Mouse (Mus musculus) left cerebral cortex, adult 8-10 months (tissue): ENCODE data around the gene Mkrn1. TPM values are rescaled to one million over a fixed set of nuclear protein-coding genes. Genes with fewer than 3 reads are reported as not detected.
"Not testable (repeated sequence)": the region's sequence is repeated elsewhere in the genome, so short reads cannot be mapped to it uniquely, and the experiment has no call there.

ENCODE experiments used
- DNase-seq, 2 experiments: peaks; one replicate each; pipeline ENCODE4 v3.0.0; 2022; ENCODE audit warnings: low spot score in 2 of 2
- total RNA-seq, 4 experiments: library from RNA; stranded (reverse); gene quantifications; 2 replicates each; pipeline ENCODE4 v1.2.4; 2022

The Mkrn1 gene
- total RNA-seq, 4 experiments from 2014 or later = 124 to 132 (median 125) TPM

GRCm38 (mm10) chr6:39433174-39433573 is 12.9 kb upstream of the Mkrn1 start:
- no peak for DNase-seq

DNA sequence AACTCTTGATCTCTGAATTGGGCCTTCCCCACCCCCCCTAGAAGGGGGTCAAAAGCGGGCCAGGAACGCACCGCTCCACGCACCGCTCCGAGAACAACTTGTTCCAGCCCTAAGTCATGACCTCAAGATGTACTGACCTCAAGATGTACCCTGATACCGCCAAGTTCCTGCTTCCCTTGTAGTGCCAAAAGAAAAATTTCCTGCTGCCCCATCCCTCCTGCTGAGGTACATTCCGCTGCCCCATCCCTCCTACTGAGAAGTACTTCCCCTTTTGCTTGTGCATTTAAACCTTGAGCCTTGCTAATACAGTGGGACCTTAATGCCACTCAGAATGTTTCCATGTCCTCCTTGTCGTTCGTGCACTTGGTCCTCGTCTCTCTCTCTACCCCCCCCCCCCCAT is 10.5 kb upstream of the Mkrn1 start:
- DNase-seq = no peak

DNA sequence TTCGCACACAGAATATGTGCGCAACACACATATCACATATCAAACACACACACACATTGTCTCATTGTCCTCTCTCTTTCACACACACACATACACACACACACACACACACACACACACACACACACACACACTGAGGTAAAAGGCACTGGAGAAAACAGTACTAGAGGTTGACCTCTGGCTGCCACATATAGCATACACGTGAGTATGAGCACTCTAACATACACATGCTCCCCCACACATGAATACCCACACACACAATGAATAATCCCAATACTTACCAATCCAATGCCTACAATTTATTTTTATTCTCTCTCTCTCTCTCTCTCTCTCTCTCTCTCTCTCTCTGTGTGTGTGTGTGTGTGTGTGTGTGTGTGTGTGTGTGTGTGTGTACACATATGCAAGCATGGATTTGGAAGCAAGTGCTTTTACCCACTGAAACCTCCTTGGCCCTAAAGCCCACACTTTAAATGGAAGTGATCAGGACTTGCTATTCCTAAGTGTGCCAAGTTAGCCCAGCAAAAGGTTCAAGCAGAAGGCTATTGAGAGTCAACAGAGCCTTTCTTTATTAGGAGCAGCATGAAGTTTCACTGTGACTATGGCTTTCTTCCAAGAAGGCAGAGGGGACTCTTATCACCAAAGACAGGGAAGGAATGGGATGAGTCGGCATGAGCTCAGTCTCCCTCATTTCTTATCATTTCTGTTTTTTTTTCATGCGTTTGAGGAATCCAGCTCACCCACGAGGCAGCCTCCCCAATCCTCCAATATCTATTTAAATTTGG is 8.9 kb upstream of the Mkrn1 start:
- DNase-seq = no peak

DNA sequence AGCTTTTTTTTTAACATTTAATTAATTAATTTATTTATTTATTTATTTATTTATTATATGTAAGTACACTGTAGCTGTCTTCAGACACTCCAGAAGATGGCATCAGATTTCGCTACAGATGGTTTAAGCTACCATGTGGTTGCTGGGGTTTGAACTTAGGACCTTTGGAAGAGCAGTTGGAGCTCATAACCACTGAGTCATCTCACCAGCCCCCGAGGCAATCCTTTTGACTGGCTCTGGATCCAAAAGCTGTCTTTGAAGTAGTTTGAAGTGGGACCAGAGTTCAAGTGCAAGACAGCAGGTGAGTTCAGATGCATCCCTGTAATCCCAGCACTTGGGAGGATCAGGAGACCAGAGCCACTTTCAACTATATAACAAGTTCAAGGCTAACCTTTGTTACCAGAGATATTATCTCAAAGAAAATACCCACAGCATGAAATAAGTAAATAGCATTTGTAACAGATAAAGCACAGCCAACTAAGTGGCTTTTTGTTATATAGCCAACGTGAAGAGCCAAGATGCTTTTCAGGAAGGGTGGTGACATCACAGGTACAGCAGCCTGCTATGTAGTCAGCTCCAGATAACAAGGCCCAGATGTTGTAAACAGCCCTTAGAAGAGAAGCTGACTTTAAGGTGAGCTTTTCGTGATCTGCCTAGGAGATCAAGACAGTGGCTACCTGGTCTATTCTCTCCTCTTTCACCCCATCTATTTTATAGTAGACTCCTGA is 7.2 kb upstream of the Mkrn1 start:
- no peak for DNase-seq

- DNase-seq = no peak
Observed at GRCm38 (mm10) chr6:39426725-39427124, 6.5 kb upstream of the Mkrn1 start.

GRCm38 (mm10) chr6:39425181-39425580 is 4.9 kb upstream of the Mkrn1 start:
- no peak for DNase-seq

DNA sequence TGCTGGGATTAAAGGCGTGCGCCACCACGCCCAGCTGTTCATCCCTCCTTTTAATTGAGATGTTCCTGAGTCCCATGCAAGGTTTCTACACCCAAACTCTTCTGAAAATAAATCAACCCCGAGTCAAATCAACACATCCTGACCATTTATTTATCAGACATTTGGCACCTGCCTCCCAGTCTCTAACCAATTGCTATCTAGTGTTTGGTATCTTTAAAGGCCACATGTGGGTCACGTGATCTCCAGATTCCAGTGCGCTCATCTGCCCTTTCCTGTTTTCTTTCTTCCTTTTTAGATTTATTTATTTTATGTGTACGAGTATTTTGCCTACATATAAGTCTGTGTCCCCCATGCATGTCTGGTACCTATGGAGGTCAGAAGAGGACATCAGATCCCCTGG is 3.4 kb upstream of the Mkrn1 start:
- DNase-seq = no peak

GRCm38 (mm10) chr6:39423130-39423551 is 2.9 kb upstream of the Mkrn1 start:
- peak in 1 of 2 experiments; percentile 52 for DNase-seq

- DNase-seq = no peak
Observed at GRCm38 (mm10) chr6:39420867-39421266, 605 bp upstream of the Mkrn1 start.

- DNase-seq = peak in 1 of 2 experiments; percentile 33
Observed at GRCm38 (mm10) chr6:39419386-39419850, 844 bp downstream of the Mkrn1 start.

DNA sequence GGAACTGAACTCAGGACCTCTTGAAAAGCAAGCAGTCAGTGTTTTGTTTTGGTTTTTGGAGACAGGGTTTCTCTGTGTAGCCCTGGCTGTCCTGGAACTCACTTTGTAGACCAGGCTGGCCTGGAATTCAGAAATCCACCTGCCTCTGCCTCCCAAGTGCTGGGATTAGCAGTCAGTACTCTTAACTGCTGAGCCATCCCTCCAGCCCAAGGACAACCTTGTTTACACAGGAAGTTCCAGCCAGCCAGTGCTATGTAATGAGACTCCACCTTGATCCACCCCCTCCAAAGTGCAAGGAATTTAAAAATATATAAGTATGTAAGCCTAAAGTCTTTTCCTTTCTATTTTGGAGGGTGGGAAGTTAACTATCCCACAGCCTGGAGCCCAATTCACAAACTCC is 3.6 kb downstream of the Mkrn1 start:
- DNase-seq = not testable (repeated sequence)

- peak; percentile 38 to 69 for DNase-seq
Observed at GRCm38 (mm10) chr6:39415762-39416161, 4.5 kb downstream of the Mkrn1 start.

- no peak for DNase-seq
Observed at GRCm38 (mm10) chr6:39414106-39414505, 6.2 kb downstream of the Mkrn1 start.

- DNase-seq = no peak
Observed at GRCm38 (mm10) chr6:39406480-39406879, 13.8 kb downstream of the Mkrn1 start.

- DNase-seq = no peak
Observed at GRCm38 (mm10) chr6:39403136-39403535, 17.1 kb downstream of the Mkrn1 start.

DNA sequence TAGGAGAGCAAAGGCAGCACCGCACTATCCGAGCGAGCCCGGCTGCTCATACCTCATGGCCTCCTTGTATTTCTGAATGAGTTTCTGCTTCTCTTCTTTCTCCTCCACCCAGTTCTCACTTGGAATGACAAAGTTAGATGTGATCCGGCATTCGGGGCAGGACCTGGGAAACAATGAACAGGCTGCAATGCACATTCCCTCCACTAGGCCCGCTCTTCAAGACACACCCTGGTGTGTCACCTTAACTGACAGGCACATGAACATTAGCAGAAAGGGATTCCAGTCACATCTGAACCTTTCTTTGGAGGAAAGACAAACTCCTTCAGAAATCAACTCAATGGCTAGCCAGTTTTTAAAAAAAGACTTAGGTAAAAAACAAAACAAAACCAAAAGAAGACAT is 19.9 kb downstream of the Mkrn1 start:
- DNase-seq = no peak

DNA sequence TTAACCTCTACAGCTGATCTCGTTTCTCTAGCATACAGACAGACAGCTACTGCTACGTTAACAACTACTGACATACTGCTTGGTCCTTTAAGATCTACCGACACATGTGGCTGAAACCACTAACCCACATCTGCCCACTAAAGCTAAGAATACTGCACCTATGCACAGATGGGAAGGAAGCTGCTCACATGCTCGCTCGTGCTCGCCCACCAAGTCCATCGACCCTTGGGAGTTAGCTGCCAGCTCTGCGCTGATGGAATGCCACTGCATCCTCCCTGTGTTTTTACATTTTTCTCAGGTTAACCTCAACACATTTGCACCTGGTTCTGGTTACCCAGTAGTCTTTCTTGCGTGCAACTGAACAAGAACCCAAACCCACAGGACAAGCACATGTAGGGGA is 21.9 kb downstream of the Mkrn1 start:
- DNase-seq = no peak

GRCm38 (mm10) chr6:39397046-39397445 is 23.2 kb downstream of the Mkrn1 start:
- no peak for DNase-seq

DNA sequence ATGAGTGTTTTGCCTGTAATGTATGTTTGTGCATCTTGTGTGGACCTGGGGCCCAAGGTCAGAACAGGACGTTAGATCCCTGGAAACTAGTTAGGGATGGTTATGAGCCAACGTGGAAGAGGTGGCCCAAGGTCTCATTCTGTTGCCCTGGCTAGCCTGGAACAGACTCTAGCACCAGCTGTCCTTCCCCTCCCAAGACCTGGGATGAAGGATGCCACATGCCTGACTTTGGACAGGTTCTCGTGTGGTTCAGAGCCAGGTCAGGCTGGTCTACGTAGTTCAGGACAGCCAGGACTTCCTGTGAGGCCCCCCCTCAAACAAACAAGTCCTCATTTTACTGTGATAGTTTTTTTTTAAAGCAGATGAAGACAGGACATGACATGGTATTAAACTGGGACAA is 24.3 kb downstream of the Mkrn1 start:
- no peak for DNase-seq

- DNase-seq = no peak
Observed at GRCm38 (mm10) chr6:39395471-39395870, 24.8 kb downstream of the Mkrn1 start.

DNA sequence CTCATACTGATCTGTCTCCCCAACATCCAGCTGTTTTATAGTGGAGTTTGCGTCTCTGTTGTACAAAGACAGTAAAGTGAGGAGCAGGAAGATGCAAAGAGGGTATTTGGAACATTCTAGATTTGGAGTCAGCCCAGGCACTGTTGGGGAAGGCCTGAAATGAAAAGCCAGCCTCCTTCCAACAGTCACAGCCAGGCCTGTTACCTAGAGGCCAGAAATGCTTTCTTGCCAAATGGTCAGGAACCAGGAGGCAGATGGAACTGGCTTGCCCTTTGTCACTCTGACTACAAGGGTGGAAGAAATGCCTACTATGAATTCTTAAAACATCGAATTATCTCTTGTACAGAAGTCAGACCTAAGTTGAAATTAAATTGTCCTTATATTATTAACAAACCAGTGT is 30.3 kb downstream of the Mkrn1 start:
- no peak for DNase-seq

DNA sequence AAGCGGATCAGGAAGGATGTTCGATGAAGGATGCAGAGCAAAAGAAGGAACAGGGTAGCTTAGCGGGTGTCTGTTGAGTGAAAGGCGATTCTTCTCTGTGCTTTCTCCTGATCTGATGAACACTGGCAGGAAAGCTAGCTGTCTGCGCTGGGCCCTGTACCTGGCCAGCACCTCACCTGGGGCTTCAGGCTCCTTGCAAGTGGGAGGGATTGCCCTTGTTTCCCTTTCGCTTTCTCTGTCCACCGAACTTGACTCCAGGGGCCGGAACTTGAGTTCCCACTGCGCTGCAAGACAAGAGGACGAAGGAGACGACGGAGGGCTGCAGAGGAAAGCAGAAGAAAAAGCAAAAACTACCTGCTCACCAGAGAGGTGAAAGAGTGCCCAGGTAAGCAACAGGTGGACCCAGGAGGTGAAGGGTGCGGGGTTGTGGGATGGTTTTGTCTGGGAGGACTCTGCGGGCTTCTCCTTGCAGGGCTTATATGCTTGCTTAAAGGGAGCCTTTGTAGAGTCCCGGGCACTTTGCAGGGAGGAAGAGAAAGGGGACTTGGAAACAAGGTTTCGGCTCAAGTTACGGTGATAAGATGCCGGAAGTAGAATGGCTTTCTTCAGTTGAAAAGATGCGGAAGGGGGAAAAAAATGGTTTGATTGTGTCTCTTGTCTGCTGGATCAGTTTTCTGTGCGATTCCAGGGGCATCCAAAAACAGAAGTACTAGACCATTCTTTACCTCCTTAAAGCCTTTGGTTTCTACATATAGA is 39.0 kb downstream of the Mkrn1 start, which contains the start of gene Rab19:
Gene Rab19, plus strand, starts transcription at position 51 of the 756 bp plus-strand sequence.
- DNase-seq = no peak
